Mouse (Mus musculus) left cerebral cortex, adult 8-10 months (tissue): ENCODE data around the gene Adamtsl4. TPM values are rescaled to one million over a fixed set of nuclear protein-coding genes. Genes with fewer than 3 reads are reported as not detected.

ENCODE experiments used
- DNase-seq, 2 experiments: peaks; one replicate each; pipeline ENCODE4 v3.0.0; 2022; ENCODE audit warnings: low spot score in 2 of 2
- microRNA-seq, 2 experiments: library from miRNA; unstranded; fragments of <30 nt; microRNA quantifications; one replicate each; pipeline ENCODE4 v1.2.0; 2022
- total RNA-seq, 4 experiments: library from RNA; stranded (reverse); gene quantifications; 2 replicates each; pipeline ENCODE4 v1.2.4; 2022

Gene Adamtsl4
- total RNA-seq, 4 experiments from 2014 or later: 9.4 to 12.9 (median 11.4) TPM

GRCm38 (mm10) chr3:95635636-95636035 is 52.1 kb downstream of the Adamtsl4 start:
- DNase-seq: no peak

GRCm38 (mm10) chr3:95632648-95633588 is 54.8 kb downstream of the Adamtsl4 start:
- DNase-seq: no peak

DNA sequence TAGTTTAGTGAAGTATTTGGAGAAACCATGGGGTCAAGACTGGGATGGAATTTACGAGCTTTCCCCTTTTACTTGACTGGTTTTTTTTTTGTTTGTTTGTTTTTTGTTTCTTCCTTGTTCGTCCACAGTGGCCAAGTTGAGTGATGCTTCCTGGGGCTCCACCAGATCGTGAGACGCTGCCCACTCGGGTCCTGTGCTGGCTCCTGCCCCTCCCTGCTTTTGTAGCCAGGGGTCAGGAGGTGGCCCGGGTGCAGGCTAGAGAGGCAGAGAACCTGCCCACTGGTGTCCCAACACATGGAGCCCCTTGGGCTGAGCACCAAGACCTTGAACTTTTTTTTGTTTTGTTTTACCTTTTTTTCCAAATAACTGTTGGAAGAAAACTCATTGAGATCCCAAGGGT is 56.4 kb downstream of the Adamtsl4 start:
- DNase-seq: no peak

- no peak for DNase-seq
Measured at GRCm38 (mm10) chr3:95630856-95631255, 56.9 kb downstream of the Adamtsl4 start.

DNA sequence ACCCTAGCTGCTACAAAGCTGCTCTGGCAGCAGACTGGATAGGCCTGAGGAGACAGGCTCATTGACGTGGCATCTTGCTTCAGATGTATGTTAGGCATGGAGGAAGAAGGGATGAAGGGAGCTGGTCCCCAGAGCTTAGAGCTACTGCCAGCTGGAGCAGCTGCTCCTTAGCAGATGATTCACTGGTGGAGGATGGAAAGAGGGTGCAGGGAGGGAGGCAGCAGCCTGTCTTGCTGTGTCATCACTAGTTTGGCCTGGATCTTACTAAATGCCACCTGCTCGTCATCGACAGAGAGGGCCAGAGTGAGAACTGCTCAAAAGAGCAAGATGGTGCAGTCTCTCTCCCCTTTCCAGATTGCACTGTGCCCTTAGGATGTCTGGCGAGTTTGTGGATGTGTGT is 58.0 kb downstream of the Adamtsl4 start:
- peak in 1 of 2 experiments; percentile 87 for DNase-seq

DNA sequence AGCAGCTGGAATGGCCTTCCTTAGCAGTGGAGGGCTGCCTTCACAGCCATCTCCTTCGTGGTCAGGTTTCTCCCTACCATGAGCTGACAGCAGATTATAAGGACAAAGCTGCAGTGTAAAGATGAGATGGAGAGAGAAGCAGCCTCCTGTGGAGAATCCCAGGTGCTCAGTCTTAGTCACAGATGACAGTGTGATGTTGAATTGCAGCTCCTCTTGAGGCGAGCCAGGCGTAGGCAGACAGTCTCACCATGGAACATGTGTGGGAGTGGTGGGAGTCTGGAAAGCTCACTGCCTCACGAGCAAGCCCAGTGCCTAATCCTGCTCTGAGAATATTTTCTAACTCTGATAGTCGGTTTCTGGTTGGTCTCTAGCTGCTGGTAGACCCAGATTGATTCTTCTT is 60.0 kb downstream of the Adamtsl4 start:
- DNase-seq: peak; percentile 37 to 91

Small RNA genes lying within 50 kb of the gene (microRNA-seq; reads per million reads assigned to microRNA genes)
- gene Mir7014: 0 to 0.63 reads per million in 2 experiments

Other genes with a start within 250 kb of the Adamtsl4 start
- 1 to 10 TPM; 4.4 to 5.2 (median 5.0) TPM for gene Ctsk, start 188.7 kb downstream of the Adamtsl4 start, total RNA-seq
- gene Ctss, start 161.1 kb downstream of the Adamtsl4 start, total RNA-seq: 100 to 1,000 TPM in 2 of 4 experiments, 10 to 100 TPM in 2; 59.3 to 341 (median 163) TPM
- not detected for gene Hormad1, start 128.2 kb downstream of the Adamtsl4 start, total RNA-seq
- 10 to 100 TPM; 18.5 to 24.5 (median 21.0) TPM for gene Golph3l, start 99.0 kb downstream of the Adamtsl4 start, total RNA-seq
- gene Ensa, start 62.9 kb downstream of the Adamtsl4 start, total RNA-seq: 100 to 1,000 TPM; 322 to 333 (median 327) TPM
- 10 to 100 TPM; 47.2 to 59.6 (median 54.3) TPM for gene Mcl1, start 29.1 kb downstream of the Adamtsl4 start, total RNA-seq
- 10 to 100 TPM; 10.2 to 13.3 (median 11.7) TPM for gene Ecm1, start 51.7 kb upstream of the Adamtsl4 start, total RNA-seq
- 10 to 100 TPM; 36.2 to 40.6 (median 37.4) TPM for gene Tars2, start 72.3 kb upstream of the Adamtsl4 start, total RNA-seq
- 10 to 100 TPM; 60.1 to 68.9 (median 62.8) TPM for gene Rprd2, start 130.9 kb upstream of the Adamtsl4 start, total RNA-seq
- gene Prpf3, start 168.0 kb upstream of the Adamtsl4 start, total RNA-seq: 10 to 100 TPM; 25.2 to 36.6 (median 36.3) TPM
- 100 to 1,000 TPM; 139 to 170 (median 151) TPM for gene Mrps21, start 183.6 kb upstream of the Adamtsl4 start, total RNA-seq
- gene Ciart, start 194.3 kb upstream of the Adamtsl4 start, total RNA-seq: 10 to 100 TPM; 27.0 to 55.7 (median 48.4) TPM
- 10 to 100 TPM in 1 of 4 experiments, 1 to 10 TPM in 3; 6.0 to 14.9 (median 8.1) TPM for gene BC028528, start 204.1 kb upstream of the Adamtsl4 start, total RNA-seq
- 10 to 100 TPM; 65.4 to 77.7 (median 72.4) TPM for gene Aph1a, start 206.1 kb upstream of the Adamtsl4 start, total RNA-seq
- 10 to 100 TPM; 12.2 to 20.3 (median 14.2) TPM for gene Car14, start 216.8 kb upstream of the Adamtsl4 start, total RNA-seq
- 100 to 1,000 TPM in 3 of 4 experiments, 10 to 100 TPM in 1; 95.2 to 110 (median 106) TPM for gene Anp32e, start 241.3 kb upstream of the Adamtsl4 start, total RNA-seq